Mouse (Mus musculus) activated CD4-positive, CD25-positive, alpha-beta regulatory T cell, adult 9 weeks (primary cell): Measurements from ENCODE around the gene Dus4l. TPM values are rescaled to one million over a fixed set of nuclear protein-coding genes. Genes with fewer than 3 reads are reported as not detected.

Experiments
- polyA plus RNA-seq: library from polyadenylated mRNA; unstranded; fragments of 100-300 nt; shearing (Covaris generic); gene quantifications from one replicate; pipeline ENCODE4 v1.2.1, GENCODE M21; 2017

The Dus4l gene
- polyA plus RNA-seq, result 14.2 TPM

DNA sequence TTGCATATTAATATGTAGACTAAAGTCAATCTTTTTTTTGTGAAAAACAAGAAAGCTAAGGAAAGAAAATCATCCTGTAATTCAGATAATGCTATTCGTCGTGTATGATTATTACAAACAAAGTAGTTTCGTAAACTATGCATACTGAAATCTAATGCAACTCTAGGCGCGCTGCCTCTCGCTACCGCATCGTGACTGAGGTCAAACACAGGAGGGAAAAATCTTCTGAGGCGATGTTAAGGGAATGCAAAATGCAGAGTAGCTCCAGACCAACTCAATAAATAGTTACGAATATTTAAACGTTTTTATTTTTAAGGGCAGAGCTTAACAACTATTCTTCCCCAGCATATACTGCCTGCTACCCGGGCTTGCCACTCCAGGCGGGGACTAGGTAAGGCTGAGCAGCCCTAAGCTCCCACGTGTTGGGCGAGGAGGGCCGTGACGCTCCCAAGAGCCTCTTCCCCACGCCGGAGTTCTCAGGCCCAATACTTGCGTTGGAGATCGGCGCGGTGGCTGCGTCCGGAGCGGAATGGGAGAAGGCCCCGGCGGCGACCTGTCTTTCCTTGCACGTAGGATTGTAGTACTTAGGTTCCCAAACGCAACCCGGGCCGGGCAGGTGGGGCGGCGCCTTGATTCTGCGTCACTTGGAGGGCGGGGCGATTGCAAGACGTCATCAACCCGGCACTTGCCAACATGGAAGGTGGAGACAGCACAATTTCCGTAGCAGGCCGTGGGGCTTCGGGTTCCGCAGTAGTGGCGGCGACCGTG lies at the start of gene Dus4l, which contains the start of gene Cog5:
Dus4l (minus strand) TSS at position 630 of the 768 bp plus-strand sequence.
Cog5 (plus strand) TSS at position 673 of the 768 bp plus-strand sequence.

DNA sequence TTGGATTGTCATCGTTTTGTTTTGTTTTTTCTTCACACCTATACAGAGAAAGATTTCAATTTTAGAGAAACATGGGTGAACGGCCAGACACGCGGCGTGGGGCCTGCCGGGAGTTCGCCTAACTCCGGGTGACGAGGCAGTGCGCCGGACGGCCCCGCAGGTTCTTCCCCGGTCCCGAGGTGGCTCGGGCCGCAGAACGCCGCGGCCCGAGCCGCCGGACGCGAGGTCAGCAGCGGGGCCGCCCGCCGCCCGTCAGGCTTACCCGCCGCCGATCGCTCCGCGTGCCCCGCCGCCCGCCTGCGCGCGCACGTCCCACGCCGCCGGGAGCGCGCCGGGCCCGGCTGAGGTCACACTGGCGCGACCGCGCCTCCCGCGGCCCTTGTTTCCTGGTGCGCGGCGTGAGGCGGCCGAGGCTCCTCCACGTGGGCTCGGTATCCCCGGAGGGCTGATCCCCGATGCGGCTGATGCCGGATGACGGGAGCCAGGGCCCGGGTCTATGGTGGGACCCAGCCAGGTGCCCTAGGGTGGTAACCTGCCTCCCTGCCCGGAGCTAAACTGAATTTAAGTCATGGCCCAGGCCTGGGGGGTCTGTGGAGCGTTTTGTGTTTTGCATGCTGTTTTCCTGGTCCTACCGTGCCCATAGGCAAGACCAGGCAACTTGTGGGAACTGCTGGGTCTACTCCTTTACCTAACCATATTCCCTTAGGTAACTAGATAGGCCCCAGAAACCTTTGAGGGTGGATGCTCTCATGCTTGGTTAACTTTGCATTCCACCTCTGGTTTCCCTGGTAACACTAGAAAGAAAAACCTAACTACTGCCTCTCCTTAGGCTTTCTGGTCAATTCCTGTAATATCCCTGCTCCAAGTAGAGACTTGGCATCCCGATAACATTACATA lies 20.0 kb downstream of the Dus4l start, which contains the start of gene Bcap29:
Bcap29 (minus strand) TSS at position 316 of the 897 bp plus-strand sequence.

Other genes with a start within 250 kb of the Dus4l start
- 40.9 TPM for gene Cbll1, start 155.2 kb downstream of the Dus4l start, polyA plus RNA-seq
- not detected for gene Slc26a4, start 94.9 kb downstream of the Dus4l start, polyA plus RNA-seq
- gene Bcap29, start 20.2 kb downstream of the Dus4l start, polyA plus RNA-seq, result 66.2 TPM
- gene Cog5, start within 50 bp of the Dus4l start, polyA plus RNA-seq, result 59.5 TPM
- 2.4 TPM for gene Gpr22, start 59.1 kb upstream of the Dus4l start, polyA plus RNA-seq